Mouse (Mus musculus): ENCODE data around the gene Mast4. TPM values are rescaled to one million over a fixed set of nuclear protein-coding genes. Genes with fewer than 3 reads are reported as not detected.

Mast4 gene
- total RNA-seq, 2 experiments from 2014 or later, result 43.1 to 43.4 TPM

DNA sequence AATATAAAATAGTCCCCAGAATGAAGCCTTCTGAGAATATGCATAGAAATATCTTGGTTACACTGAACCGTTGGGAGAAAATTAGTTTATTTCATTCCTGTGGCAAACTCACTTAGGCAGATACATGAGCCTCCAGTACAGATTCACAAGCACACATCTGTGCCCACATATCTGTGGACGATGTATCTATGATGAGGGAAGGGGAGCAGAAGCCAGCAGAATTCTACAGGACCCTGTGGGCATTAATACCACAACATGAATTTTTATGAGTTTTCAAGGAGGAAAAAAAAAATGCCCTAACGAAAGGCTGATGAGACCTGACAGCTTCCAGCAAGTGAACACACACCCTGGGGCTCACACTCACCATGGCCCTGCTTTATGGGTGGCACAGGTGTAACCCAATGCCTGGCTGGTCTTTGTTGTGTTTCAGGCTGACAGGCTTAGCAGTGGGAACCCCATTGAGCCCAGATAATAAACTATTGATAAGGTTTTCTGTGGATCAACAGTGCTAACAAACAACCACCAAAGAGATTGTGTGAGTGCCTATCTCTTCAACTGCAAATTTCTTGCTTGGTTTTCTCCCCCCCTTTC is 17.4 kb downstream of the Mast4 start:
- no peak for DNase-seq
- intact Hi-C loops (cut with DNase I), result no loop called here

- intact Hi-C loops (cut with DNase I), result no loop called here
- no peak for DNase-seq
Observed at GRCm38 (mm10) chr13:103315113-103315708, 19.1 kb downstream of the Mast4 start.

DNA sequence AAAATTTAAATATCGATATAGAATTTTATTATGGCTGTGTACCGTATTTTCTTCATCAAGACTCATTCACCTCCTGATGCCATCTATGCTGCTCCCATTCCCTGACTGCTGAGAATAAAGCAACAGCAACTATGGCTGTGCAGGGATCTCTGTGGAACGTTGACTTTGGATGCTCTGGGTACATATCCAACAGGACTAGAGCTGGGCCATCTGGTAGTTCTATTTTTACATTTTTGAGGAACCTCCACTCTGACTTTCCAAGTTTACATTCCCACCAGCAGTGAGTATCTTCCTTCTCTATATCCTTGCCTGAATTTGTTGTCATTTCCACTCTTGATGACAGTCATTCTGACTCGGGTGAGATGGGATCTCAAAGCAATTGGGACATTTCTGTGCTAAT is 26.0 kb downstream of the Mast4 start:
- no peak for DNase-seq
- intact Hi-C loops (cut with DNase I), result no loop called here

DNA sequence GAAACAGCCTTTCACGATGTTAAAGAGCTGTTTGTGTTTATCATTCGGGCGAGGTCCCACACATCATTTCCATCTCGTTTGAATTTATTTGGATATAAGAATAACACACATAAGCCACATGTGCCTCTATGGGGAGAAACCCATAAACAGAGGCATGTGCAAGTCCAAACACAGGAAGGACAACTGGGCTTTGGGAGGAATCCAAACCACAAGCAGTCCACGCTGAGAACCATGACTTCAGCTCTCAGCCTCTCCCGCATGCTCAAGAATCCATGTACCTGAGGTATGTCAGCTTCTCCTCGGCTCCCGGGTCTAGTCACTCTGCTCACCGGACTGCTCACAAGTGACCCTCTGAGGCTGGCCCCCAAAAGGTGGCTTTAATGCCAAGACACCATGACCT is 30.5 kb downstream of the Mast4 start:
- no peak for DNase-seq

GRCm38 (mm10) chr13:103302508-103302907 is 31.8 kb downstream of the Mast4 start:
- intact Hi-C loops (cut with DNase I), result no loop called here
- no peak for DNase-seq

More for the DNA sequence above, 30.5 kb downstream of the Mast4 start:
- intact Hi-C loops (cut with DNase I), result no loop called here

DNA sequence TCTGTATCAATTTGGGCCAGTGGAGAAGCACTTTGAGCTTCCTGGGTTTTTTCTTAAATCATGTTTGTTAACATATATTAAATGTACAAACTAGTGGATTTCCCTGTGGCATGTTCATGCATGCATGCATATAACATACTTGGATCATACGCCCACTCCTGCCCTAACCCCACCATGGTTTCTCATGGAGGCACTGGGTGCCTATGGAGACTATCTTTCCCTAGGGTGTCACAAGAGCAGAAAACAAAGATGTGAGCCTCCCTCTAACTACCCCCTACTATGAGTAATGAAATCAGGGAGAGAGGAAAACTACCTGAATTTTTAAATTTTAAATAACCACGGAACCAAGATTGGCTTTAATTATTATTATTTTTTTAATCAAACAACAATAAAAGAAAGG is 32.2 kb downstream of the Mast4 start:
- intact Hi-C loops (cut with DNase I), result no loop called here
- DNase-seq, result no peak

- no peak for DNase-seq
- intact Hi-C loops (cut with DNase I), result no loop called here
Observed at GRCm38 (mm10) chr13:103294424-103294823, 39.9 kb downstream of the Mast4 start.

DNA sequence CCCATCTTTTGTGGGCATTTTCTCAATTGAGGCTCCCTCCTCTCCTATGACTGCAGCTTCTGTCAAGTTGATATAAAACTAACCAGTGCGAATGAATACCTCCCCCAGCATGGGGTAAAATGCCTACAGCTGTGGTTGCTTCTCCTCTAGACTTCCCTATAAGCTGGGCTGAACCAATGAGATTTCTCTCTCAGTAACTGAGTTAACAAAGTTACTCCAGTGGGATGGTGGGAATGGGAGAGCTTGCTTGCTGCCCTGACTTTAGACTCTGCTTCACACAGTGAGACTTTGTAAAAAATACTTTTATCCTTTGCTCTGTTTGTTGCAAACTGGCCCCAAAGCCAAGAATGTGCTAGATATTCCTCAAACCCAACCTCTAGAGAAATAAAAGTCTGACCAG is 41.2 kb downstream of the Mast4 start:
- intact Hi-C loops (cut with DNase I), result no loop called here

GRCm38 (mm10) chr13:103291098-103291497 is 43.2 kb downstream of the Mast4 start:
- no peak for DNase-seq
- intact Hi-C loops (cut with DNase I), result no loop called here

More for the DNA sequence above, 41.2 kb downstream of the Mast4 start:
- no peak for DNase-seq

DNA sequence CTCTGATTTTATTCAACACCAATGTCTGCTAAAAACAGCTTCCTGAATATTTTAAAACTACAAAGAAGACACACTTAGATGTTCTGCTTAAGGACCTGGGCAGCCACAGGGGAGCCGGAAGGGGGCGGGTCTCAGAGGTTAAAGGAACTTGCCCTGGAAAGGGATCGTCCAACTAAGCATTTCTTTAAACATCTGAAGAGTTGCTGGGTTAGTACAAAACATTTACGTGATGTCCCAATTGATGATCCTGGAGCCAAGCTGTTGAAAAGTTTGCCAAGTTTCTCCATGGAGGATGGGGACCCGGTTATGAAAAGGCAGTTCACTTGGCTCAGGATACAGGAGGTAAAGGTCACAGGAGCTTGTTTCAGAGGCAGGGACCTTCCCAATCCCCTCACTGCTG is 48.5 kb downstream of the Mast4 start:
- DNase-seq, result no peak
- intact Hi-C loops (cut with DNase I), result no loop called here

DNA sequence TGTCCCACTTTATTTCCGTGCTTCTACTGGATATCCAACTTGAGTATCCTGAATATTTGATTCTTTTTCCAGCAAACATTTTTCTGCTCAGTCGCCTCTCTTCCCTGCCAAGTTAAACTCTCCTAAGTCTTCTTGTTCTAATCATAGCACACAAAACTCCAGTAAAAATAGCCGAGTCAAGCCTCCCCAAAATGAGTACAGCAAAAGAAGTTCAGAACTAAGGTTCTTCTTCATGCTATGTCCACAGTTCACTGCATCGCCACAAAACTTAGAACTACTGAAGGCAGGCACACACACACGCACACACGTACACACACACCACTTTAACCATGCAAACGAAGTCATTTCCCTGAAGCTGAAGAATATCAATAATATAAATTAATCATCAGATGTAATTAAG is 49.3 kb downstream of the Mast4 start:
- intact Hi-C loops (cut with DNase I), result no loop called here
- no peak for DNase-seq

DNA sequence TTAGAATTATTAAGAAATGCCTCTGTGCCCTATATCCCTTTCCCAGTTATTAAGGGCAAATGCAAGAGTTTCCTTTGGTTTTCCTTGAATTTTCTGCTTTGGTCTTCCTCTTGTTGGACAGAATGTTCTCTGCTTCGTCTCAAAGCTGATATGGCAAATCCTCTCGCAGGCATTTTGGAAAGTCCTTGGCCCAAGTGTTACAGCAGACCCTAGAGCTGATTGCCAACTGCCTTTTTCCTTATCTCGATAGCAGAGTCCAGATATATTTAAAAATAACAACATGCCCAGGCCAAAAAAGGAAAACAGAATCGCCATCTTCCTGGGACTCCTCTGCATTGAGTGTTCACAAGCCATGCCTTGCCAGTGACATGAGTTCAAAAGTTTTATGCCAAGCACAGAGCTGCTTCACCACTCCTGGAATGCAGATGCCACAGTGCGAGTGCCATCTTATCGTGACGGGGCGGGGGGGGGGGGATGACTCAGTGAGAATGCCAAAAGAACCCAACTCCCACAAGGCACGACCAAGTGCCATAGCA is 63.4 kb downstream of the Mast4 start:
- intact Hi-C loops (cut with DNase I), result no loop called here
- DNase-seq, result no peak

- no peak for DNase-seq
- intact Hi-C loops (cut with DNase I), result no loop called here
Observed at GRCm38 (mm10) chr13:103262707-103263106, 71.6 kb downstream of the Mast4 start.

GRCm38 (mm10) chr13:103262061-103262460 is 72.2 kb downstream of the Mast4 start:
- intact Hi-C loops (cut with DNase I), result no loop called here

GRCm38 (mm10) chr13:103260414-103260813 is 73.9 kb downstream of the Mast4 start:
- intact Hi-C loops (cut with DNase I), result no loop called here
- DNase-seq, result no peak

More at GRCm38 (mm10) chr13:103262061-103262460, 72.2 kb downstream of the Mast4 start:
- DNase-seq, result no peak

DNA sequence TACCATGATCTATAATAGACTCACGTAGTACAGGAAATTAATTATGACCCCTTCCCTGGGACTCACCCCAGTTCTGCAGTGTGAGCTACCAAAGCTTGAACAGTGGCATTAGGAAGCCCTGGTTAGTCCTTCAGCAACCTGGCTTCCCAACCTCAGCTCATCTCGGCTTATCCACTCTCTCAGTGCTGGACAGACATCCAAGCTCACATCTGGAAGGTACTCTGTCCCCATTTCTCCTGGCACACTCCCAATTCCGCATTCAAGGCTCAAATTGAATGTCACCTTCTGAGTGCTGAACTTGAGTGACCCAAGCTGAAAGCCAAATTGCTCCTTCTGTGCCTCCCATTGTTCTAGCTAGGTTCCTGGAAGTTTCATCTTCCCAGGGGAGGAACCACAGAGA is 76.2 kb downstream of the Mast4 start:
- no peak for DNase-seq
- intact Hi-C loops (cut with DNase I), result no loop called here

- DNase-seq, result no peak
- intact Hi-C loops (cut with DNase I), result no loop called here
Observed at GRCm38 (mm10) chr13:103254861-103255260, 79.4 kb downstream of the Mast4 start.

DNA sequence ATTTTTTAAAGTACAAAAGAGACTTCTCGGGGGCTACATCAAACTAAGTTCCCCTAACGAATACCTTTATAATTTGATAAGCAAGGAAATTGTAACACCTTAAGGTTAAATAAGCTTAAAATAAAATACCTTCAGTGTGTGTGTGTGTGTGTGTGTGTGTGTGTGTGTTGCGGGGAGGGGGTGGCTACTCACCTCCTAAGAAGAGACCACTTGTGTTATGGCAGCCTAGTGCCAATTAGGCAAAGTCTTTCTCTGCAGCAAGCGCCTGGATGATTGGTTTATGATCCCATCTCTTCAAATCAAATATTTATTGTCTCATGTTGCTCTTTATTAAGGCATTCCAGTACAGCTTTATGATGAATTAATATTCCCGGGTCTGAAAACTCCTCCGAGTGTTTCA is 81.2 kb downstream of the Mast4 start:
- no peak for DNase-seq
- intact Hi-C loops (cut with DNase I), result no loop called here

DNA sequence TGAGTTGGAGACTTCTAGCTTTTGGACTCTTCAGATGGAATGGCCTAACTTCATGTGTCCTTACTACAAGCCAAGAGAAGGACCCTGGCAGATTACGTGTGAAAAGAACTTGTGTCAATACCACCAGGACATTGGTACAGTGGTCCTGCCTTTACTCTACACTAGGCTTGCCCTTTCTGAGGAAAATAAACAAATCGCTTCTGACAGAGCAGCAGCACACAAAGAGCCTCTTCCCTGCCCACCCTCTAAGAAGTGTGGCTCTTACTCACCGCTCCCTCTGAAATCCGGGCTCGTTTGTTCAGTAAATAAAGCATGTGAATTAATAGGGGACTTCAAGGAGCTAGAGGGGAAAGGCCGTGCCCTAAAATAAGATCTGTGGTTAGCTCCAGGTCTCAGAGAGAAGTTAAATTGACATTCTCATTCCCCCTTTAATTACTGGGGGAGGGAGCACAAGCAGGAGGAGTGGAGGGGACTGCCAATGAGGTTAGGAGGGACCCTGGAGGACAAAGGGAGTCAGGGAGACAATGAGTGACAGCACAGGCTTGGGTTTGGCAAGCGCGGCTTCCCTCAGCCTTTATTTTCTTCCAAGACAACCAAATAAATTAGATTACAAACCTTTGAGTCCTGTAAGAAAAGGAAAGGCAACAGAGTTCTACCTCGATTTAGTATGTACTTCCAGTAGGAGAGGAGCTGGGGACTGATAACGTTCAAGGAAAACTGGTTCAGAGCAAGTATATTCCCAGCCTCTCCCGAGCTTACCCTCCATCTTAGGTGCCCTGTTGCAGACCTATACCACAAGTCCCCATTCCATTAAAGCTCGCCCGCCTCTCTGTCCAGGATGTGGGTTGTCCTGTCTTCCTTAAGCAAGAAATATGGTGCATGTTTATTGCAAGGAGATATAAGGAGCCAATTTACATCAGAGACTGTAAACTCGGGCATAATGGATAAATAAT is 85.9 kb downstream of the Mast4 start:
- intact Hi-C loops (cut with DNase I), result no loop called here
- DNase-seq, result no peak

DNA sequence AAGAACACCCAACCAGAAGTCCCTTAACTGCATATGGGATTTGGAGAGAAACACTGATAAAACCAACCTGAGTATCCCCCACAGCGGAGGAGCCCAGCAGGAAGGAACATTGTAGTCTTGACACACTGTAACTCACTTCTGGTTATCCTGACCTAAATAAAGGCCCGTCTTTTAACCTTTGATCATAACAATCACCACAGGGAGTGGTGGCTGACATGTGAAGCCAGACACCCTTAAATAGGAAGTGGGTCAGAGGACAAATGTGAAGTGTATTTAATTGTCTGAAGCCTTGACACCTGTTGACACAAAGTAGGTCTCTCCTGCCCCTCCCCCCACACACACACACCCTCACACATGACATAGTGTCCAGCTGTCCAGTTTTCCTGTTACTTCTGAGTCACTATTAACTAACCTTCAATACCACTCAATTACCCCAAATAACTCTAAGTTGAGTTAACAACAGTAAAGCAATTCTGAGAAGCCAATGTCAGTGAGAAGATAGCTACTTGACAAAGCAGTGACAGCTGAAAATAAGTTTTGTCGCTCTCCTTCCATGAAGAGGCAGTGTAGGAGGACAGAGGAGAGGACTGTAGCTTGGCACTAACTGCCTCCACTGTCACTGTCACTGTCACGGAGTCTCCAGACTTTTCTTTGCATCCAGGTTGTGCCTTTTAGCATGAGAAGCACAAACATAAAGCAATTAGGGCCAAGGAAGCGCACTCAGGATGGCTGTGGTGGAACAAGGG is 87.2 kb downstream of the Mast4 start:
- no peak for DNase-seq
- intact Hi-C loops (cut with DNase I), result no loop called here

DNA sequence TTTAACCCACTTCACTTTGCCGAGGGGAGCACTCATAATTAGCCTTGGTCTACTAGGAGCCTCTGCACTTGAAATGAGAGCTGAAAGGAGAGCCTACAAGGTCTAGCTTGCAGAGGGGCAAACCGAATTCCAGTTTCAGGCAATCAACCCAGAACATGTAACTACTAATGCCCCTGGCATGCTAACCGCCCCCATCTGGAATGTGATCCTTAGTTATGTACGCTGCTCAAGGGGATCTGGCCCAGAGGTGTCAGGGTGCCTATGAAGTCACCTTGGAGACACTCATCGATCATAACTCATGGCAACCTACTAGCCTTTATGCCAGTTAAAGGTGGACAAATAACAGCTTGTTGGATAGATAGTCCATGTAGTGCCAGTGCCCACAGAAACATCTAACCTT is 88.9 kb downstream of the Mast4 start:
- no peak for DNase-seq
- intact Hi-C loops (cut with DNase I), result no loop called here

Data from left cerebral cortex, postnatal 4 days (tissue).